Mouse (Mus musculus): ENCODE measurements around the gene Nab1. TPM values are rescaled to one million over a fixed set of nuclear protein-coding genes. Genes with fewer than 3 reads are reported as not detected.

Nab1 gene
- polyA plus RNA-seq, 1 experiment from 2014 or later = 32.3 TPM

- Histone ChIP-seq H3K4me1 (ENCODE audit: control insufficient read depth in 2 of 2, insufficient read depth in 2 of 2, low read length in 2 of 2) (no peaks in the 10 kb centered on the region), H3K9me3 (ENCODE audit: control insufficient read depth, low read length) (no peaks in the 10 kb centered on the region), H3K27me3 (ENCODE audit: control insufficient read depth, insufficient read depth, low read length) (no peaks in the 10 kb centered on the region), H3K4me3 (ENCODE audit: control insufficient read depth in 1 of 2, insufficient read depth in 1 of 2, low read depth in 1 of 2, low read length in 2 of 2) (no peak overlapping the region), H3K4me2 (ENCODE audit: low read length) (no peak overlapping the region), H3K27ac (replicated peaks in 1 of 2; ENCODE audit: control insufficient read depth in 1 of 2, insufficient read depth in 1 of 2, low read depth in 2 of 2, low read length in 2 of 2) (no peak overlapping the region), H3K36me3 (ENCODE audit: control insufficient read depth, insufficient read depth, low read length) (peaks cover 55% of the 10 kb centered on the region), H3K9ac (ENCODE audit: low read length) (no peak overlapping the region)
- no peak for ATAC-seq (ENCODE audit: insufficient number of reproducible peaks, insufficient read depth, low FRiP score, low read depth)
- WGBS = 74% methylated on average over 7 of the region's 7 CpGs
These were observed 29.5 kb downstream of the Nab1 start for GRCm38 (mm10) chr1:52470811-52471489.

GRCm38 (mm10) chr1:52470326-52470725 lies 30.2 kb downstream of the Nab1 start:
- Histone ChIP-seq H3K27me3 (ENCODE audit: control insufficient read depth, insufficient read depth, low read length) (no peaks in the 10 kb centered on the region), H3K4me2 (ENCODE audit: low read length) (no peak overlapping the region), H3K36me3 (ENCODE audit: control insufficient read depth, insufficient read depth, low read length) (peaks cover 58% of the 10 kb centered on the region), H3K4me1 (ENCODE audit: control insufficient read depth in 2 of 2, insufficient read depth in 2 of 2, low read length in 2 of 2) (no peaks in the 10 kb centered on the region), H3K4me3 (ENCODE audit: control insufficient read depth in 1 of 2, insufficient read depth in 1 of 2, low read depth in 1 of 2, low read length in 2 of 2) (no peak overlapping the region), H3K27ac (replicated peaks in 1 of 2; ENCODE audit: control insufficient read depth in 1 of 2, insufficient read depth in 1 of 2, low read depth in 2 of 2, low read length in 2 of 2) (no peak overlapping the region), H3K9ac (ENCODE audit: low read length) (no peak overlapping the region), H3K9me3 (ENCODE audit: control insufficient read depth, low read length) (no peaks in the 10 kb centered on the region)
- WGBS = 73% methylated on average over 4 of the region's 4 CpGs
- no peak for ATAC-seq (ENCODE audit: insufficient number of reproducible peaks, insufficient read depth, low FRiP score, low read depth)

- H3K4me2 ChIP-seq (ENCODE audit: low read length) = no peak overlapping the region
- no peaks in the 10 kb centered on the region for H3K4me1 ChIP-seq (ENCODE audit: control insufficient read depth in 2 of 2, insufficient read depth in 2 of 2, low read length in 2 of 2)
- H3K4me3 ChIP-seq (ENCODE audit: control insufficient read depth in 1 of 2, insufficient read depth in 1 of 2, low read depth in 1 of 2, low read length in 2 of 2) = no peak overlapping the region
- peaks cover 68% of the 10 kb centered on the region for H3K36me3 ChIP-seq (ENCODE audit: control insufficient read depth, insufficient read depth, low read length)
- no peaks in the 10 kb centered on the region for H3K27me3 ChIP-seq (ENCODE audit: control insufficient read depth, insufficient read depth, low read length)
- no peak overlapping the region for H3K9ac ChIP-seq (ENCODE audit: low read length)
- ATAC-seq (ENCODE audit: insufficient number of reproducible peaks, insufficient read depth, low FRiP score, low read depth) = no peak
- no peak overlapping the region for H3K27ac ChIP-seq (replicated peaks in 1 of 2; ENCODE audit: control insufficient read depth in 1 of 2, insufficient read depth in 1 of 2, low read depth in 2 of 2, low read length in 2 of 2)
- no peaks in the 10 kb centered on the region for H3K9me3 ChIP-seq (ENCODE audit: control insufficient read depth, low read length)
- WGBS = 90% methylated on average over 8 of the region's 8 CpGs
These were observed 33.9 kb downstream of the Nab1 start for GRCm38 (mm10) chr1:52466518-52467120.

GRCm38 (mm10) chr1:52465830-52466229 lies 34.6 kb downstream of the Nab1 start:
- WGBS = 92% methylated on average over 3 of the region's 3 CpGs
- Histone ChIP-seq H3K4me1 (ENCODE audit: control insufficient read depth in 2 of 2, insufficient read depth in 2 of 2, low read length in 2 of 2) (no peaks in the 10 kb centered on the region), H3K9ac (ENCODE audit: low read length) (no peak overlapping the region), H3K36me3 (ENCODE audit: control insufficient read depth, insufficient read depth, low read length) (peaks cover 72% of the 10 kb centered on the region), H3K9me3 (ENCODE audit: control insufficient read depth, low read length) (no peaks in the 10 kb centered on the region), H3K4me2 (ENCODE audit: low read length) (no peak overlapping the region), H3K27me3 (ENCODE audit: control insufficient read depth, insufficient read depth, low read length) (no peaks in the 10 kb centered on the region), H3K4me3 (ENCODE audit: control insufficient read depth in 1 of 2, insufficient read depth in 1 of 2, low read depth in 1 of 2, low read length in 2 of 2) (no peak overlapping the region), H3K27ac (replicated peaks in 1 of 2; ENCODE audit: control insufficient read depth in 1 of 2, insufficient read depth in 1 of 2, low read depth in 2 of 2, low read length in 2 of 2) (no peak overlapping the region)
- no peak for ATAC-seq (ENCODE audit: insufficient number of reproducible peaks, insufficient read depth, low FRiP score, low read depth)

GRCm38 (mm10) chr1:52465264-52465663 lies 35.2 kb downstream of the Nab1 start:
- no peak overlapping the region for H3K4me2 ChIP-seq (ENCODE audit: low read length)
- no peak for ATAC-seq (ENCODE audit: insufficient number of reproducible peaks, insufficient read depth, low FRiP score, low read depth)
- H3K4me3 ChIP-seq (ENCODE audit: control insufficient read depth in 1 of 2, insufficient read depth in 1 of 2, low read depth in 1 of 2, low read length in 2 of 2) = no peak overlapping the region
- WGBS = 85% methylated on average over 3 of the region's 3 CpGs
- no peaks in the 10 kb centered on the region for H3K4me1 ChIP-seq (ENCODE audit: control insufficient read depth in 2 of 2, insufficient read depth in 2 of 2, low read length in 2 of 2)
- no peak overlapping the region for H3K9ac ChIP-seq (ENCODE audit: low read length)
- no peaks in the 10 kb centered on the region for H3K9me3 ChIP-seq (ENCODE audit: control insufficient read depth, low read length)
- no peak overlapping the region for H3K27ac ChIP-seq (replicated peaks in 1 of 2; ENCODE audit: control insufficient read depth in 1 of 2, insufficient read depth in 1 of 2, low read depth in 2 of 2, low read length in 2 of 2)
- peaks cover 71% of the 10 kb centered on the region for H3K36me3 ChIP-seq (ENCODE audit: control insufficient read depth, insufficient read depth, low read length)
- no peaks in the 10 kb centered on the region for H3K27me3 ChIP-seq (ENCODE audit: control insufficient read depth, insufficient read depth, low read length)

GRCm38 (mm10) chr1:52463305-52463704 lies 37.2 kb downstream of the Nab1 start:
- H3K4me3 ChIP-seq (ENCODE audit: control insufficient read depth in 1 of 2, insufficient read depth in 1 of 2, low read depth in 1 of 2, low read length in 2 of 2) = no peak overlapping the region

GRCm38 (mm10) chr1:52456571-52456970 lies 43.9 kb downstream of the Nab1 start:
- no peaks in the 10 kb centered on the region for H3K9me3 ChIP-seq (ENCODE audit: control insufficient read depth, low read length)
- H3K4me3 ChIP-seq (ENCODE audit: control insufficient read depth in 1 of 2, insufficient read depth in 1 of 2, low read depth in 1 of 2, low read length in 2 of 2) = no peak overlapping the region
- no peak for ATAC-seq (ENCODE audit: insufficient number of reproducible peaks, insufficient read depth, low FRiP score, low read depth)
- no peak overlapping the region for H3K4me2 ChIP-seq (ENCODE audit: low read length)
- 19% methylated on average over 7 of the region's 7 CpGs for WGBS
- H3K36me3 ChIP-seq (ENCODE audit: control insufficient read depth, insufficient read depth, low read length) = peaks cover 39% of the 10 kb centered on the region
- peaks cover 3 to 7% of the 10 kb centered on the region in 2 experiments; a peak in 2 of 4 replicates for H3K4me1 ChIP-seq (ENCODE audit: control insufficient read depth in 2 of 2, insufficient read depth in 2 of 2, low read length in 2 of 2)
- H3K9ac ChIP-seq (ENCODE audit: low read length) = no peak overlapping the region
- H3K27me3 ChIP-seq (ENCODE audit: control insufficient read depth, insufficient read depth, low read length) = no peaks in the 10 kb centered on the region
- H3K27ac ChIP-seq (replicated peaks in 1 of 2; ENCODE audit: control insufficient read depth in 1 of 2, insufficient read depth in 1 of 2, low read depth in 2 of 2, low read length in 2 of 2) = no peak overlapping the region

More at GRCm38 (mm10) chr1:52463305-52463704, 37.2 kb downstream of the Nab1 start:
- ATAC-seq (ENCODE audit: insufficient number of reproducible peaks, insufficient read depth, low FRiP score, low read depth) = no peak
- no peaks in the 10 kb centered on the region for H3K9me3 ChIP-seq (ENCODE audit: control insufficient read depth, low read length)
- H3K27me3 ChIP-seq (ENCODE audit: control insufficient read depth, insufficient read depth, low read length) = no peaks in the 10 kb centered on the region
- no peak overlapping the region for H3K27ac ChIP-seq (replicated peaks in 1 of 2; ENCODE audit: control insufficient read depth in 1 of 2, insufficient read depth in 1 of 2, low read depth in 2 of 2, low read length in 2 of 2)
- 68% methylated on average over 6 of the region's 6 CpGs for WGBS
- no peak overlapping the region for H3K4me2 ChIP-seq (ENCODE audit: low read length)
- H3K4me1 ChIP-seq (ENCODE audit: control insufficient read depth in 2 of 2, insufficient read depth in 2 of 2, low read length in 2 of 2) = no peaks in the 10 kb centered on the region
- H3K36me3 ChIP-seq (ENCODE audit: control insufficient read depth, insufficient read depth, low read length) = peaks cover 77% of the 10 kb centered on the region
- H3K9ac ChIP-seq (ENCODE audit: low read length) = no peak overlapping the region

All from heart, embryonic 14.5 days (tissue).